Mouse (Mus musculus) CD8-positive naive resting alpha-beta T cell, adult 2 months (primary cell): ENCODE data around the gene Hyal2.

Experiments used
- DNase-seq, 2 experiments: peaks; one replicate each; pipeline ENCODE4 v3.0.0; 2022; ENCODE audit warnings: low read depth in 2 of 2, low spot score in 2 of 2

Gene Hyal2

GRCm38 (mm10) chr9:107586974-107587832 lies 19.5 kb downstream of the Hyal2 start, which contains the start of gene Ifrd2:
TSS of gene Ifrd2 (plus strand) at chr9:107587642.
- DNase-seq: peak; percentile 95 to 97

- DNase-seq: no peak
Observed at GRCm38 (mm10) chr9:107587833-107588639, 20.3 kb downstream of the Hyal2 start.

GRCm38 (mm10) chr9:107590058-107590772 lies 22.5 kb downstream of the Hyal2 start:
- DNase-seq: no peak

- DNase-seq: no peak
Observed at GRCm38 (mm10) chr9:107590773-107591060, 23.0 kb downstream of the Hyal2 start.

GRCm38 (mm10) chr9:107593101-107593976 lies 25.6 kb downstream of the Hyal2 start:
- DNase-seq: no peak

GRCm38 (mm10) chr9:107594281-107595062 lies 26.7 kb downstream of the Hyal2 start:
- DNase-seq: no peak

- DNase-seq: no peak
Observed at GRCm38 (mm10) chr9:107596619-107597569, 29.1 kb downstream of the Hyal2 start.

GRCm38 (mm10) chr9:107598385-107598784 lies 30.6 kb downstream of the Hyal2 start:
- no peak for DNase-seq

GRCm38 (mm10) chr9:107599433-107599832 lies 31.7 kb downstream of the Hyal2 start:
- no peak for DNase-seq

- DNase-seq: no peak
Observed at GRCm38 (mm10) chr9:107599842-107600241, 32.1 kb downstream of the Hyal2 start.

- no peak for DNase-seq
Observed at GRCm38 (mm10) chr9:107600745-107601144, 33.0 kb downstream of the Hyal2 start.

GRCm38 (mm10) chr9:107601275-107601674 lies 33.5 kb downstream of the Hyal2 start:
- DNase-seq: no peak

- DNase-seq: peak; percentile 89 to 90
Observed at GRCm38 (mm10) chr9:107602068-107602648, 34.4 kb downstream of the Hyal2 start.

GRCm38 (mm10) chr9:107603251-107603650 lies 35.5 kb downstream of the Hyal2 start:
- no peak for DNase-seq

GRCm38 (mm10) chr9:107605041-107605661 lies 37.4 kb downstream of the Hyal2 start:
- DNase-seq: no peak

- no peak for DNase-seq
Observed at GRCm38 (mm10) chr9:107606591-107606990, 38.8 kb downstream of the Hyal2 start.

GRCm38 (mm10) chr9:107607036-107607435 lies 39.3 kb downstream of the Hyal2 start:
- no peak for DNase-seq
